In the genomic region with DNA sequence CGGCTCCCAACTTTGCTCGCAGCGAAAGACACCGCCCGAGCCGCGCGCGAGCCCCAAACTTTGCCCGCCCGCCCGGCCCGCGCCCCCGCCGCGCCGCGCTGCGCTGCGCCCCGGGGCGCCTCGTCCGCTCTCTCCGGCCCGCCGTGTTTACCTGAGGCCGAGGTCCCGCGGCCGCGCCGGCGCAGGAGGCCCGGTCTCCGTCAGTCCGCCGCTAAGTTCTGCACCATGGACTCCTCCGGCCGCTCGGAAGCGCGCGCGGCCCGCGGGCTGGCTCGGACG, we compare ENCODE assay signal across 7 mouse cellular contexts. TPM values are rescaled to one million over a fixed set of nuclear protein-coding genes. Genes with fewer than 3 reads are reported as not detected.
DNase-seq lines count a peak whose midpoint lies in the region; ATAC-seq and TF ChIP-seq lines count a peak whose summit lies in the region.

No protein-coding gene starts in this region.

- TF ChIP-seq POLR2A in olfactory bulb, adult 2 months (IDR thresholded peaks at IDR 0.05; ENCODE audit: insufficient read depth, low read depth, low read length), result no peak

- H3K36me3 ChIP-seq in lung, embryonic 16.5 days (ENCODE audit: control insufficient read depth, insufficient read depth, low read length), result no peaks in the 10 kb centered on the region
- H3K36me3 ChIP-seq in forebrain, embryonic 10.5 days (replicated peaks), result peaks cover 19% of the 10 kb centered on the region
- peaks cover 22% of the 10 kb centered on the region for H3K36me3 ChIP-seq in limb, embryonic 10.5 days

- H3K27me3 ChIP-seq in lung, embryonic 16.5 days (ENCODE audit: control insufficient read depth, insufficient read depth, low read depth, low read length), result no peaks in the 10 kb centered on the region
- no peaks in the 10 kb centered on the region for H3K27me3 ChIP-seq in forebrain, embryonic 10.5 days (ENCODE audit: poor library complexity, severe bottlenecking)
- no peaks in the 10 kb centered on the region for H3K27me3 ChIP-seq in limb, embryonic 10.5 days (ENCODE audit: low read depth, poor library complexity, severe bottlenecking)

- 0% methylated on average over 33 of the region's 50 CpGs for WGBS in lung, embryonic 16.5 days
- WGBS in forebrain, embryonic 10.5 days, result under 1% methylated on average over 36 of the region's 50 CpGs
- under 1% methylated on average over 47 of the region's 50 CpGs for WGBS in limb, embryonic 10.5 days
- 1% methylated on average over 37 of the region's 50 CpGs for WGBS in olfactory bulb, adult 2 months

- H3K4me3 ChIP-seq in lung, embryonic 16.5 days (ENCODE audit: low read length), result peak overlapping the region; percentile 90
- H3K4me3 ChIP-seq in forebrain, embryonic 10.5 days, result peak overlapping the region; percentile 77
- peak overlapping the region; percentile 94 for H3K4me3 ChIP-seq in limb, embryonic 10.5 days
- peak overlapping the region; percentile 66 for H3K4me3 ChIP-seq in olfactory bulb, adult 2 months (ENCODE audit: insufficient read depth, low read depth, low read length)

- peak overlapping the region; percentile 100 for H3K27ac ChIP-seq in lung, embryonic 16.5 days (ENCODE audit: low read length)
- peak overlapping the region; percentile 99 for H3K27ac ChIP-seq in forebrain, embryonic 10.5 days
- H3K27ac ChIP-seq in limb, embryonic 10.5 days, result peak overlapping the region; percentile 99
- H3K27ac ChIP-seq in olfactory bulb, adult 2 months (ENCODE audit: insufficient read depth, low read depth, low read length), result peak overlapping the region; percentile 36; the same call in 1 of the 2 replicates

- peak overlapping the region; percentile 99 for H3K9ac ChIP-seq in lung, embryonic 16.5 days (ENCODE audit: low read length)

- DNase-seq in lung, postnatal 25 days (ENCODE audit: low spot score), result no peak
- DNase-seq in forebrain, embryonic 10.5 days (ENCODE audit: extremely low spot score, low spot score), result no peak
- DNase-seq in limb, embryonic 10.5 days (ENCODE audit: low spot score), result no peak
- no peak for DNase-seq in urinary bladder, postnatal 4 days (ENCODE audit: low spot score in 2 of 2)
- DNase-seq in adrenal gland, postnatal 14 days, result no peak

- TF ChIP-seq CTCF in olfactory bulb, adult 2 months (IDR thresholded peaks at IDR 0.05; ENCODE audit: insufficient read depth, low read depth, low read length), result no peak

- ATAC-seq in lung, embryonic 16.5 days (ENCODE audit: low read depth), result no peak

- H3K4me2 ChIP-seq in lung, embryonic 16.5 days (ENCODE audit: low read depth, low read length), result peak overlapping the region; percentile 68

- H3K9me3 ChIP-seq in lung, embryonic 16.5 days (ENCODE audit: control insufficient read depth, low read length), result no peaks in the 10 kb centered on the region
- H3K9me3 ChIP-seq in forebrain, embryonic 10.5 days, result no peaks in the 10 kb centered on the region; the same call in 1 of the 2 replicates
- no peaks in the 10 kb centered on the region for H3K9me3 ChIP-seq in limb, embryonic 10.5 days (replicated peaks)

- peaks cover 27% of the 10 kb centered on the region for H3K4me1 ChIP-seq in lung, embryonic 16.5 days (replicated peaks; ENCODE audit: control insufficient read depth, insufficient read depth, low read length)
- peaks cover 39% of the 10 kb centered on the region for H3K4me1 ChIP-seq in forebrain, embryonic 10.5 days
- H3K4me1 ChIP-seq in limb, embryonic 10.5 days, result peaks cover 36% of the 10 kb centered on the region
- H3K4me1 ChIP-seq in olfactory bulb, adult 2 months (ENCODE audit: control insufficient read depth, insufficient read depth, low read length), result peaks cover 2% of the 10 kb centered on the region; the same call in 1 of the 2 replicates

RNA-seq across cellular contexts. Expression of a gene that starts 0.3 kb away (rescaled TPM):
- polyA plus RNA-seq in lung, embryonic 16.5 days (2015; fragmentation: Nextera tagmentation; extraction: Ambion mirVana), result 79.5 and 88.8 TPM in 2 replicates
- 105 and 106 TPM in 2 replicates for polyA plus RNA-seq in forebrain, embryonic 10.5 days (2016; fragmentation: Nextera tagmentation; extraction: Ambion mirVana)
- 119 and 125 TPM in 2 replicates for polyA plus RNA-seq in limb, embryonic 10.5 days (2016; fragmentation: Nextera tagmentation; extraction: Ambion mirVana)
- polyA plus RNA-seq in olfactory bulb, adult 2 months (2012; ENCODE audit: insufficient read depth, insufficient read length, low replicate concordance, missing spikeins), result not detected in 2 replicates
- total RNA-seq in adrenal gland, postnatal 14 days (2021), result 70.4 and 76.2 TPM in 2 replicates

Comparison
In these comparisons a context has a peak if more than half of its experiments do, and no peak if none do; other contexts are left out.
1. H3K27ac ChIP-seq: peak in every context shown above with its lines; median percentile 100 in lung, embryonic 16.5 days; 99 in forebrain, embryonic 10.5 days; 99 in limb, embryonic 10.5 days; 36 in olfactory bulb, adult 2 months.